Comparison of ENCODE assay signal across 8 mouse cellular contexts in the genomic region with DNA sequence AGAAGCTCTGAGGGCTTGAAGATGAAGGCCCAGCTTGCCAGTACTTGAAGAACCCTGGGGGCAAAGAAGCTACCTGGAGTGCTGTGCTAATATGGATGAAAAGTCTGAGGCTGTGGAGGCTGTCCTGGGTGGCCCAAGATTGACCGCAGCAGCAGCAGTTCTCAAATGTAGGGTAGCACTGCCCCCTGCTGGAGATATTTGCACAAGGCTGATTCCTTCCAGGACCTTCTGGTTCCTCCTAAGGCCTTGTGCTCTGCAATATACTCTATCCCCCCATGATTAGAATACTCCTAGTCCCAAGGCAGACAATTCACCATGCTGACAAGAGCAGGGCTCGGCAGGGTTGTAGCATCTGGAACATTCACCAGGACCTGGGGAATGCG.
DNase-seq lines count a peak whose midpoint lies in the region; ATAC-seq lines count a peak whose summit lies in the region.

No protein-coding gene starts in this region.

- H3K36me3 ChIP-seq in hindbrain, embryonic 12.5 days: peaks cover 6% of the 10 kb centered on the region

- H3K27me3 ChIP-seq in hindbrain, embryonic 12.5 days: no peaks in the 10 kb centered on the region

- ATAC-seq in hindbrain, embryonic 12.5 days (ENCODE audit: low FRiP score): peak; percentile 65

- H3K4me2 ChIP-seq in hindbrain, embryonic 12.5 days (replicated peaks): no peak overlapping the region

- no peak overlapping the region for H3K4me3 ChIP-seq in hindbrain, embryonic 12.5 days

- H3K9ac ChIP-seq in hindbrain, embryonic 12.5 days: no peak overlapping the region

- H3K9me3 ChIP-seq in hindbrain, embryonic 12.5 days (replicated peaks): no peaks in the 10 kb centered on the region

- 23% methylated on average over 3 of the region's 3 CpGs for WGBS in hindbrain, embryonic 12.5 days

- peak overlapping the region; percentile 72 for H3K27ac ChIP-seq in hindbrain, embryonic 12.5 days

- peak; percentile 86 for DNase-seq in MN1 (ENCODE audit: low spot score)
- DNase-seq in cerebellum, adult 8-10 months: peak; percentile 90
- peak; percentile 49 to 96 for DNase-seq in frontal cortex, adult 2 months (ENCODE audit: extremely low spot score in 1 of 2, low spot score in 1 of 2)
- peak; percentile 93 to 94 for DNase-seq in layer of hippocampus, postnatal 10 days (ENCODE audit: low spot score in 2 of 2)
- peak; percentile 89 for DNase-seq in lung, postnatal 25 days (ENCODE audit: low spot score)
- peak; percentile 89 for DNase-seq in retina, postnatal 1 day
- DNase-seq in urinary bladder, adult 18-20 months (ENCODE audit: low spot score in 2 of 2): peak; percentile 81 to 83

- H3K4me1 ChIP-seq in hindbrain, embryonic 12.5 days: peaks cover 37% of the 10 kb centered on the region
